Mouse (Mus musculus) c-Kit-positive CD71-positive TER-119-positive erythroid progenitor cells, embryonic 14.5 days (primary cell): ENCODE data around the gene Rfx8.

ENCODE experiments used
- DNase-seq: peaks from one replicate; pipeline ENCODE4 v3.0.0-alpha.2; 2013; ENCODE audit warnings: low spot score

Rfx8 gene

DNA sequence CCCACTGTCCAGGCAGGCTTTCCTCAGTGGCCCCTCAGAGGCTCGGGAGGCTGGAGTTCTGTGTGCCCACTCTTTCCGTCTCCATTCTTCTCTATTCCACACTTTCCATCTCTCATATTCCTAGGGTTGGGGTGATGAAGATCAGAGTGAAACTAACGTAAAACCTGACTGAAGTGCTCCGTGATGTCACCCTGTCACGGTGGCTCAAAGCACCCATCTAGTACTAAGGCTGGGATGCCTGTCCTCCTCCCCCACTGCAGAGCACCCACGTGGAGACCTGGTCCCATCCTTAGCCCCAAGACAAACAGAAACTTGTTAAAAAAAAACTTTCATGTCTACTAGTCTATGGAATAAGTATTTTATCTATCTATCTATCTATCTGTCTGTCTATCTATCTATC lies 14.1 kb upstream of the Rfx8 start:
- no peak for DNase-seq

GRCm38 (mm10) chr1:39734311-39734710 lies 13.5 kb upstream of the Rfx8 start:
- DNase-seq, result no peak

DNA sequence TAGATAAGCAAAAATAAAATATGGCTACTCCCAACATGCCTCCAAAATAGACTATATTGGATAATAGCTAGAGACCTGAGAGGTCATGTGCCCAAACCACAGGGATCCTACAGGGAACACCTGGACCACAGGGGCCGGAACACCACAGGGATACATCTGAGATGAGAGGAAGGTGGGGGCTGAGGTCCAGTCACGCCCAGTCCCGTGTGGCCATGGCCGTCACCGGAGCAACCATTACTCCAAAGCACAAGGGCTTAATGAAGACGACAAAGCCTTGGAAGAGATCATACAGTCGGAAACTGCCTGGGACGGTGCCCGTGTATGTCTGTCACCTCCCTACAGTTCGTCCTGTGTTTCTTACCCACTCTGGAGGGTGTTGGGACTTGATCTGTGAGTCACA lies 13.1 kb upstream of the Rfx8 start:
- DNase-seq, result no peak

GRCm38 (mm10) chr1:39732081-39732480 lies 11.3 kb upstream of the Rfx8 start:
- no peak for DNase-seq

DNA sequence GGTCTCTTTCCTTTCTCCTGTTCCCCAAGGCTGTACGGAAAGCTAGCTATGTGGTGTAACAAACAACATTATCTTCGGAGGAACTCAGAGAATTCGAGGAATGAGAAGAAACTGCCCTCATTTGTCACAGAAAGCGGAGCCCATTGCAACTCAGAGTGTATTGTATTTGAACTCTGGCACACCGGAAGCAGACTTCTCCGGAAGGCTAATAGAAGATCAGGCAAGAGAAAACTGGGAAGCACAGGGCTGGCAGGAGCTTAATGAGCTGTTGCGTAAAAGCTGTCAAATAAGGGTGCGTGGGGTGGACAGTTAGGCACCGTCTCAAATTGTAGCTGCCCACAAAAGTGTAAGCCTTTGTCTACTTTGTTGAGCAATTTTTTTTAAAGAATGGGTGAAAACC lies 10.7 kb upstream of the Rfx8 start:
- no peak for DNase-seq

- no peak for DNase-seq
Observed at GRCm38 (mm10) chr1:39730868-39731267, 10.1 kb upstream of the Rfx8 start.

- no peak for DNase-seq
Observed at GRCm38 (mm10) chr1:39729919-39730318, 9.1 kb upstream of the Rfx8 start.

- no peak for DNase-seq
Observed at GRCm38 (mm10) chr1:39721351-39721726, 542 bp upstream of the Rfx8 start.

DNA sequence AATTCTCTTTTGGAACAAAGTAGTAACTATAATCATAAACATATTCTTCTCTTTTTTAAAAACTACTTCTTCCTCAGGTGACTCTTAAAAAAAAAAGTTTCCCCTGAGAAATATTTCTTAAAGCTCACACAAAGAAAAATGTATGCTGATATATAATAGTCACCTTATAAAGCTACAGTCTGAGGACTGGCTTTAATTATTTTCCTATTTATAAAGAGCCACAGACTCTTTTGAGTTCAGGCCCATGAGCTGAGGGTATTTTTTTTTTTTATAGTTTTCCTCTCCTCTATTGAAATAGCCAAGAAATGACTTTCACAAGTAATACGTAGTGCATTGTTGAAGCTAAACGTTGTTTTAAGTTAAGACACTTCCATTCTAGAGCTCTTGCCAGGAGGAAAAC lies 611 bp downstream of the Rfx8 start:
- no peak for DNase-seq

DNA sequence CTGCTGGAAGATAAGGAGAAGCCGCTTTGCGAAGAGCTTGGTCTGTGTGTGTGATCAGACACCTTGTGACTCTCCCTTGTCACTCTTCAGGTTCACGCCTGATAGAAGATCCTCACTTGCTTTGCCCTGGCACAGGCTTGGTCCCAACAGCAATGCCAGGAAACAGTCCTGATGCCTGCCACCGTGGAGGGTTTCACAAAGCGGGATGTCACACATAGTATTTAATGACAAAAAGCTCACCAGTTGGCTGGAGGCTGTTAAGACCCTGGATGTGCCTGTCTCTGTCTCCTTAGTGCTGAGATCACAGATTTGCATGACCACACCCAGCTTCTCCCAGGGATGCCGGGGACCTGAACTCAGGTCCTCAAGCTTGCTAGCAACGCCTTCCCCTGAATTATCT lies 5.2 kb downstream of the Rfx8 start:
- no peak for DNase-seq

DNA sequence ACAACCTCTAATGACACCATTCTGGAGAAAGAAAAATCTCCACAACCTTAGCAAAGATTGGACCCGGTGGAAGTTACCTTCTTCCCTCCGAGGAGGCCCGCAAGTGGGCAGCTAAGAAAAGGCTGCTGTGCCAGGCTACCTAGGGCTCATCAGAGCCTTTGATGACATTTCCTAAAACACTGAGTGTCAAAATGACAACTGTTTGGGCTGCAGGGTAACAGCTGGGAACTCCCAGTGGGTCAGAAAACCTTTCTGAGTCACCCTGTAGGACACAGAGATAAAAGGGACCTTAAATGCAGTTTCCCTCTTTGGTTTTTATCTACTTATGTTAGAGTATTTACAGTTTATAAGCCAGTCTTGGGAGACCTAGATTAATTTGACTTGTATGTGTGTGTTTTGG lies 6.1 kb downstream of the Rfx8 start:
- DNase-seq, result no peak

DNA sequence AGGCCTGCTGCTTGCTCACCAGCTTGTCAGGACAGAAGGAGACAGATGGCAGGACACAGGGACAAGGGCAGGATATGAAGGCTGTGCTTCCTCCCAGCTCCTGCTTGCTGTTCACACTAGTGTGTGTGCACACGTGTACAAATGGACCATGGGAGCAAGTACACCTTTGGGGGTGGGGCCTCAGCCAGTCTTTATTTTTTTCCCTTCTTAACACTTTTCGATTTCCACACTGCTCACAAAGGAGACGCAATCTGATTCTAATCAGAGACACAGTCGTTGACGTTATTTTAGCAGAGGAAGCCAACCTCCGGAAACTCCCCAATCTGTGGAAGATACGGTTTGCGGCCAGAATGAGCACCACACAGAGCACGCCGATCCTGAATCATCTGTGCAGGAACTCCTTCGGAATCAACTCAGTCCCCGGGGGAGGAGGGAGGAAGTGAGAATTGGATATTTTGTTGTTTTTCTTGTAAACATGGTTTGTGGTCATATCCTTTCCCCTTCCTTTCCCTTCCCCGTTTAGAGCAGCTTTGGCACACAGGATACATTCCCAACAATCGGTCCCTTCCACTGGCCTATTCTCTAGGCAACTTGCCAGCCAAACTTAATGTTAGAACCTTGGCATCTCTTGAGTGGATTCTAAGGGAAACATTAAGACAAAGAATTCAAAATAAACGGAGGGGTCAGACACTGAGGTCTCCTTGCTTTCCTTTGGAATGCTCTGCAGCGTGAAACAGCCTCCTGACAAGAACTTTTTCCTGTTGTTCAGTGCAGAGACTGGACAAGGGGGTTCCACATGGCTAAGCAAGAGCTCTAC lies 6.7 kb downstream of the Rfx8 start:
- no peak for DNase-seq

DNA sequence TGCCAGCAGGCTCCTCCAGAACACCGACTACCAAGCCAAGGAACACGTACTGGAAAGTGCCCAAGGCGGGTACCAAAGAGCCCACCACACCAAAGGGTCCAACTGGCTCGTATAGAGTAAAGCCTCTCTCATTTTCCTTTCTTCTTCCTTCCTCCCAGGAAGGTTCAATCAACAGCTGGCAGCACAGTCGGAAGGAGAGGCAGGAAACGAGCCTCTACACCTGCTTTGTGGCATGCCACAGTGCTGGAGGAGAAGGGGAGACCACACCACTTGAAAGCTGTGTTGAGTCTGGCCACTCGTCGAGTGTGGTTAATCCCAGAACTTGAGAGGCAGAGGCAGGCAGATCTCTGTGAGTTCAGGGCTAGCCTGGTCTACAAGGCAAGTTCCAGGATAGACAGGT lies 7.5 kb downstream of the Rfx8 start:
- DNase-seq, result no peak

DNA sequence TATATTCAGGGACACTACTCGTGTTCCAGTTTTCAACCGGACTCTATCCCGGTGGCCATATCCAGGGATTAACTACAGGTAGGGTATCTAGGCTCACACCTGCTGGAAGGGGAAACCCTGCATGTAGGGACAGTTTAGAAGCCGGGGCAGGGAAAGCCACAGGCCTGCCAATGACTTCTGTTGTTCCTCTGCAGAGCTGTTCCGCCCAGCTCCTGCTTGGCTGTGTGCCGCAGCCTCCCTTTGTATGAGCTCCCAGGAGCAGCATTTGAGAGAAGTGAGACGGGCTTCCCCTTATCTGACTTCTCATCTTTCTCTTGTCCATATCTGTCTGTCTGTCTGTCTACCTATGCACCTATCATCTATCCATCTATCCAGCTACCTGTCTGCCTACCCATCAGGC lies 8.5 kb downstream of the Rfx8 start:
- DNase-seq, result no peak

GRCm38 (mm10) chr1:39710604-39711003 lies 10.2 kb downstream of the Rfx8 start:
- no peak for DNase-seq

DNA sequence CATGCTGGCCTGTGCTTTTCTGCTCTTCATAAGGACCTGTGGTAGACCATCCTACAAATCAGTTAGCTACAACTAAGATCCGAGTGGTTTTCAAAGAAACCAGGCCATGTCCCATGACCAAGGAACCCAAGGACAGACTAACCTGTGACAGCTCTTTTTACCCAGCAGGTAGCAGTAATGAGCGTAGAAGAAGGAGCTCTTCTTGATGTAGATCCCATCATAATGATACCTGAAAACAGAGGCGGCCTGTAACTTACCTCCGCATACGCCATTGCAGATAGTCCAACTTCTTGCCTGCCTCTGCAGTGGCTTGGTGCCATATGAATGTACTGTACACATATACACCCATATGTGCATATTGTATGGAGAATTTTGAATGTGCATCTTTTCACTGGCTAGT lies 10.8 kb downstream of the Rfx8 start:
- no peak for DNase-seq

DNA sequence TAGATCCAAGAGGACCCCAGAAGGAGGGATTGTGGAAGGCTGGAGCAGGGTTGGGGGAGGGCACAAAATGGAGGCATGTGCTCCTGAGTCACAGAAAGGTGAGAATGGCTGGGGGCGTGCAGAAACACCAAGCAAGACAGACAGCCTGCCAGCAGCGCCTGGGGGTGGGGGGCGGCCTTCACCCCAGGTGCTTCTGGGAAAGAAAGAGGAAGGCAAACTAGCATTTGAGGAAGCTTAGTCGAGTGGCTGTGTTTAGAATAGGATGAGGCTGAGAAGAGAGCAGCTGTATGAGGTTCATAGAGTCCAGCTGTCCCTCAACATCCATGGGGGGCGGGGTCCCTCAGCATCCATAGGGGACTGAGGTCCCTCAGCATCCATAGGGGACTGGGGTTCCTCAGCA lies 12.0 kb downstream of the Rfx8 start:
- no peak for DNase-seq

DNA sequence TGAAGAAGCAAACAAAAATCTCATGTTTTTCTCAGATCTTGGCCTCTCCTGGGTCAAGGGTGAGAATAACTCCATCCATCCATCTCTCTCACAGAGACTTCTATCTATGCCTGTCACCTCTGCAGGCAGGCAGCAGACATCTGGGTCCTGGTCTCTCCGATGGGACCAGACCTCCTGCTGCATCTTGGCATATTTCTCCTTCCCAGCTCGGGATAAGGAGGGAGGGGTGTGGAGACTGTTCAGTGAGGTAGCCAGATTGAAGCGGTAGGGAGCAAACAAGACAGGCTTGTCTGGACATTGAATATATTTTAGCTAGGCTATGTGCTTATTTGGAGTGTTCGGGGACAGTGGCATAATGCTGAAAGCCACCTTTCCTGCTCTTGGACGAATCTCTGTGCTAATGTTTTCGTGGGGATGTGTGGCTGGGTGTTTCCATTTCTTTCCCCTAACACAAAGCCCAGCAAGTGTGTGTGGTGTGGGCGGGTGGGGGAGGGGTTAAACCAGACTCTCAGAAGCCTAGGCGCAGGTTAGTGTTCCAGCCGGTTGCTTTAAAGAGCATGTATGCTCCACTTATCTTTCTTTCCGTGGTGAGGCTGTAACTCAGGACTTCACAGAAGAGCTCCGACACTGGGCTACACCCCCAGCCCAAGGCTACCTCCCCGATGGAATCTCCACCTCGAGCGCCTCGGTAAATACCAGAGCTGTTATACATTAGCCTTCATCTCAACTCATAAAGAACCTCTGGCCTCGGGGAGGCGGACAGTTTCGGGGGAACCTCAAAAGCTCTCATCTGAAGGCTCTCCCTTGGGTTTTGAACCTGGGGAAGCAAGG lies 18.4 kb downstream of the Rfx8 start:
- DNase-seq, result no peak

DNA sequence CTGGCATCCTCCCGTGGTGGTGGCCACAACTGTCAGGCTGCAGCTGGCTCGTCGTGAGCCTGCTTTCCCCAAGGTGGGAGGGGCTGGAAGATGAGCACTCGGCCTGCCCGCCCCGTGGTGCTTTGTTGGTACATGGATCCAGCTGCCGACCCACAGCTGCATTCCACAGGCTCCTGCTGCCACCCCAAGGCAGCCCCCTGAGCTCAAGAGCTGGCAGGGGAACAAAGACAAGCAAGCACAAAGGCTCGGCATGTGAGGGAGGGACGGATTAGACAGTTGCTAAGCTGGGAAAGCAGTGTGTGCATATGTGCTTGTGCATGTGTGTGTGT lies 19.6 kb downstream of the Rfx8 start:
- no peak for DNase-seq

DNA sequence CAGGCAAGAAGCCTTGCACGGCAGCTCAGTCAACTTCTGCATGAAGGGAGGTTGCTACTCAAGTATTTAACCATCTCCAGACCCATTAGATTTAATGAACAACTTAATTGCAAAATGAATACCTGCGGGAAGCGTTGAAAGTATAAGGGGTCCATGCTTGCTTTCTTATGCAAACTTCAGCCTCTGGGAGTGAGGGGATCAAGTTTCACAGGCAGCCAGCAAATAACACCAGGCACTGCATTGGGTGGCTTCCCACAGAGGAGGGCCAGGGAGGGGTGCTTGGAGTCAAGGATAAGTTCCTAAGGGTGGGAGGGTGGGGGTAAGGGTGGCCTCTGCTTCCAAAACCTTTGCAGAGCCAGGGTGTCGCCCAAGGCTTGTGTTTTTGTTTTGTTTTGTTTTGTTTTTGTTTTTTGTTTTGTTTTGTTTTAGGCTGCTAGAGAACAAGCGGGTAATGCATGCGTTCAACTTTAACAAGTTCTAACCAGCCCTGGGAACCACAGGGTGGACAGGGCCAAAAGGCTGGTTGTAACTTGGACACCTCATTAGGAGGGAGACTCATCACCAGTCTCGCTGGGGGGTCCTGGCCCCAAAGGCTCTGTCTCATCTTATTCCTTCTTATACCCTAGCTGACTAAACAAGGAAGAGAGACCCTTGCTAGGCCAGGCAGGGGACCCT lies 20.1 kb downstream of the Rfx8 start:
- DNase-seq, result no peak

GRCm38 (mm10) chr1:39698456-39698855 lies 22.3 kb downstream of the Rfx8 start:
- no peak for DNase-seq

DNA sequence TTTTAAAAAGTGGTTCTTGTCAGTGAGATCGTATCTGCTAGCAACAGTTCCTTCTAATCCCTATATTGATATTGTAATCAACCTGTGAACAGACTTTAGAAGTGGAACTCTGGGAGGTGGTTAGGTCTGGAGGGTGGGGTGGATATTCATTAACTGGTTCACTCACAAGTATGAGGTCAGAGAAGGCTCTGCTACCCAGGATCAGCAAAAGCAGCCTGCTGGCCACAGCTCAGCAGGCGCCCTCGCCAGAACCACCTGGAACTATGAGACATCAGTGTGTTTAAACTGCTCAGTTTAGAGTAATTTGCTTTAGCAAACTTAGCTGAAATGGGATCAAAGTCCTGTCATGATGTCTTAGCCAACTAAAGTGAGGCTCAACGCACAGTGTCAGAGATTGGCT lies 25.6 kb downstream of the Rfx8 start:
- no peak for DNase-seq

DNA sequence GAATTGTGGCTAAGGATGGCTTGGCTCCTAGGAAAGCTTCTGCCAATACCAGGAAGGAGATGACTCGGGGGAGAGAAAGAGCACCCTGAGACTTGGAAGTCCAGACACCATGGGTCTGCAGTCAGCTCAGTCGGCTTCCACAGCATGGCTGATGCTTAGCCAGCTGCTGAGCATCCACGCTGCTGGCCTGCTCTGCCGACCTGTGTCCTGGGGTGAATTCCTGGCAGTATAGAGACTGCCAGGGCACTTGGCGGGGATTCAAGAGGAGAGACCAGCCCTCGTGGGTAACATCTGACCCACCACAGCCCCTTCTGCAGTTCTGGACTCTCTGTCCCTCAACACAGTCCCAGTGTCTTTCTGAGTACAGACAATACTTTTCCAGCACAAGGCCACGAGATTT lies 26.0 kb downstream of the Rfx8 start:
- no peak for DNase-seq
